Mouse (Mus musculus) liver, postnatal 0 days (tissue): ENCODE measurements at regions not wholly inside any gene's neighbourhood (a gene's known extent, or its start where the extent isn't known, plus 50 kb on each side); places are given as distances from the start of the nearest gene placed in this dataset.

Source experiments
- ATAC-seq: fragments of 200-750 bp; cut with Nextera tagmentation; 2 replicates; pipeline ENCODE4 v1.8.0; 2017; ENCODE audit warnings: mild to moderate bottlenecking, moderate library complexity
- DNase-seq: peaks from one replicate; pipeline ENCODE4 v3.0.0-alpha.2; 2016
- H3K27ac ChIP-seq: fragments of 300-500 bp; sonication (generic); 2 replicates; pipeline ENCODE4 v1.5.1; 2014; ENCODE audit warnings: antibody characterized with exemption, moderate library complexity, mild to moderate bottlenecking, low read depth
- H3K27me3 ChIP-seq: fragments of 300-500 bp; sonication (generic); 2 replicates; pipeline ENCODE4 v1.6.1; 2014; ENCODE audit warnings: low read length, control low read depth, mixed read lengths; ENCODE audit not compliant: insufficient read depth
- H3K36me3 ChIP-seq: fragments of 300-500 bp; sonication (generic); replicated peaks from 2 replicates; pipeline ENCODE4 v1.6.1; 2014; ENCODE audit warnings: mild to moderate bottlenecking, control low read depth, low read length, moderate library complexity, mixed read lengths; ENCODE audit not compliant: insufficient read depth
- H3K4me1 ChIP-seq: fragments of 300-500 bp; sonication (generic); 2 replicates; pipeline ENCODE4 v1.6.1; 2014; ENCODE audit warnings: antibody characterized with exemption, mild to moderate bottlenecking, control low read depth; ENCODE audit not compliant: insufficient read depth
- H3K4me2 ChIP-seq: fragments of 300-500 bp; sonication (generic); 2 replicates; pipeline ENCODE4 v1.6.1; 2014; ENCODE audit warnings: low read depth, mild to moderate bottlenecking, low read length, moderate library complexity, mixed read lengths
- H3K4me3 ChIP-seq: fragments of 300-500 bp; sonication (generic); 2 replicates; pipeline ENCODE4 v1.5.1; 2014; ENCODE audit warnings: low read depth, low read length
- H3K9ac ChIP-seq: fragments of 300-500 bp; sonication (generic); replicated peaks from 2 replicates; pipeline ENCODE4 v1.6.1; 2014; ENCODE audit warnings: mild to moderate bottlenecking, moderate library complexity
- H3K9me3 ChIP-seq: fragments of 300-500 bp; sonication (generic); 2 replicates; pipeline ENCODE4 v1.6.1; 2016; ENCODE audit warnings: mild to moderate bottlenecking, control low read depth, low read length, mixed read lengths
- CTCF ChIP-seq: sonication (generic); IDR thresholded peaks from 2 replicates; pipeline ENCODE4 v1.5.1; 2016; ENCODE audit warnings: antibody characterized with exemption, low read depth
- EP300 ChIP-seq: IDR thresholded peaks from 2 replicates; pipeline ENCODE4 v1.6.1; 2016; ENCODE audit warnings: antibody characterized with exemption, low read depth, mild to moderate bottlenecking
- WGBS: fragments of 180-500 bp; shearing (Covaris S2); extraction: QIAGEN DNeasy Blood & Tissue Kit; methylation state at CpG from one replicate; pipeline ENCODE4 v1.1.7; 2014; ENCODE audit not compliant: insufficient replicate concordance; 5-methylcytosine and 5-hydroxymethylcytosine counted together

DNA sequence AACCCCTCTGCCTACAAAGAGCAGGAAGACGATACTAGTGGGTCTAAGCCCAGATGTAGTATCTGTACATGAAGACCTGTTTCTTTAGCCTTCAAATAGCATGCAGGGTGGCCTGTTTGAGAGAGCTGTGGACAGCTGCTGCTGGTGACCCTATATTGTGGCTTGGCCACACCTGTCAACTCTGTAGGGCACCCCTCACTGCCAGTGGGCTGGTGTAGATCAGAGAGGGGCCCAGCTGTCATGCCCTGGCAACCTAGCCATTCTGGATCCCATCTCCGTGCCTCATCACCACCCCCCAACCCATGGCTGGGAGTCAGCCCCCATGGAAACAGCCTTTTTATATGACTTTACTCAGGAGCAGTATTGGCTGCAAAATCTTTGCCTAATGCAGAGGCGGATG lies 160.2 kb upstream of the Ncam1 start:
- DNase-seq (no peak), ATAC-seq (no peak)
- H3K9me3 ChIP-seq, result no peaks in the 10 kb centered on the region
- no peaks in the 10 kb centered on the region for H3K36me3 ChIP-seq
- TF ChIP-seq CTCF (no peak), EP300 (no peak)
- WGBS, result 73% methylated on average over 3 of the region's 3 CpGs
- H3K4me1 ChIP-seq, result no peaks in the 10 kb centered on the region
- H3K4me3 ChIP-seq, result no peak overlapping the region
- H3K27ac ChIP-seq, result no peak overlapping the region
- no peaks in the 10 kb centered on the region for H3K27me3 ChIP-seq
- H3K4me2 ChIP-seq, result no peak overlapping the region
- no peak overlapping the region for H3K9ac ChIP-seq

GRCm38 (mm10) chr9:49954601-49955000 lies 155.9 kb upstream of the Ncam1 start:
- DNase-seq (no peak), ATAC-seq (no peak)
- Histone ChIP-seq H3K4me2 (no peak overlapping the region), H3K4me1 (no peaks in the 10 kb centered on the region), H3K27me3 (no peaks in the 10 kb centered on the region), H3K36me3 (no peaks in the 10 kb centered on the region), H3K4me3 (no peak overlapping the region), H3K9me3 (no peaks in the 10 kb centered on the region), H3K9ac (no peak overlapping the region), H3K27ac (no peak overlapping the region)
- WGBS, result 36% methylated on average over 3 of the region's 3 CpGs
- TF ChIP-seq EP300, result no peak
- TF ChIP-seq CTCF, result no peak

DNA sequence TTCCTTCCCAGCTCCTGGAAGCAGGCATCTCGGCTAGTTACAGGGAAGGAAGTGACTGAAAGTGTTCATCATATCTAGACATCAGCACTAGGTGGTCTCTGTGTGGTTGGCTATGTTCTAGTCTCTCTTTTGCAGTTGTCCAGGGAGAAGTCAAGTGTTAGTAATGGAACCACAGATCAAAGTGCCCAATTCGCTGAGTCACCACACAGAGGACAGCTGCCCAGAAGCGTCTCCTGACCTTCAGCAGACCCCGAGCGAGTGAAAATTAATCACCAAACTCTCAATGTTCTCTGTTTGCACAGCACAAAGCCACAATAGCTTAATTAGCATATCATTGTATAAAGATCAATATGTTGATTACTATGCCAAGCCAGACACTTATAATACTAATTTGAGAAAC lies 151.6 kb upstream of the Ncam1 start:
- H3K36me3 ChIP-seq, result no peaks in the 10 kb centered on the region
- no peaks in the 10 kb centered on the region for H3K4me1 ChIP-seq
- no peak overlapping the region for H3K4me2 ChIP-seq
- 67% methylated on average over 5 of the region's 5 CpGs for WGBS
- H3K9ac ChIP-seq, result no peak overlapping the region
- DNase-seq, result no peak
- ATAC-seq, result no peak
- H3K4me3 ChIP-seq, result no peak overlapping the region
- no peaks in the 10 kb centered on the region for H3K9me3 ChIP-seq
- H3K27me3 ChIP-seq, result no peaks in the 10 kb centered on the region
- no peak for TF ChIP-seq CTCF
- no peak for TF ChIP-seq EP300
- no peak overlapping the region for H3K27ac ChIP-seq

GRCm38 (mm10) chr9:49948546-49948945 lies 149.8 kb upstream of the Ncam1 start:
- Histone ChIP-seq H3K9ac (no peak overlapping the region), H3K9me3 (no peaks in the 10 kb centered on the region), H3K27me3 (no peaks in the 10 kb centered on the region), H3K4me1 (no peaks in the 10 kb centered on the region), H3K36me3 (no peaks in the 10 kb centered on the region), H3K4me3 (no peak overlapping the region), H3K27ac (no peak overlapping the region), H3K4me2 (no peak overlapping the region)
- ATAC-seq (no peak), DNase-seq (no peak)
- 76% methylated on average over 4 of the region's 4 CpGs for WGBS
- TF ChIP-seq EP300, result no peak
- TF ChIP-seq CTCF, result no peak

DNA sequence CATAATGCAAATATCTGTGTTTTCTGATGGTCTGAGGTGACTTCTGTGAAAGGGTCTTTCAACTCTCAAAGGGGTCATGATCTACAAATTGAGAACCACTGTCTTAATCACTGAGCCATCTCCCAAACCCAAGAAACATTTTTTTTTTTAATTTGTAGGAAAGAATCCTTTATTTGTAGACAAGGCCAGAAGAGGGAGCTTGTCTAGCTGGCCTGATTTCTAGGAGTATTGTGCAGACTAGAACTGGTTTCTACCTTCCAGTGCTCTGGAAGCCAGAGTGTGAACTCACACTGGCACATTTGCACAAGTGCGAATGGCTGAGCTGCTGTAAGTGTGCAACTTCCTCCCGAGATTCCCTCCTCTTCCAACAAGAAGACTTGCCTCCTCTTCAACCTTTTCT lies 148.1 kb upstream of the Ncam1 start:
- ATAC-seq, result no peak
- TF ChIP-seq CTCF (no peak), EP300 (no peak)
- no peak for DNase-seq

GRCm38 (mm10) chr9:49935555-49936376 lies 137.0 kb upstream of the Ncam1 start:
- WGBS, result 30% methylated on average over 9 of the region's 9 CpGs
- DNase-seq (no peak), ATAC-seq (no peak)
- H3K27ac ChIP-seq, result no peak overlapping the region
- no peaks in the 10 kb centered on the region for H3K4me1 ChIP-seq
- H3K4me2 ChIP-seq, result no peak overlapping the region
- no peak overlapping the region for H3K4me3 ChIP-seq
- TF ChIP-seq CTCF (no peak), EP300 (no peak)
- no peaks in the 10 kb centered on the region for H3K9me3 ChIP-seq
- no peaks in the 10 kb centered on the region for H3K36me3 ChIP-seq
- no peak overlapping the region for H3K9ac ChIP-seq
- H3K27me3 ChIP-seq, result no peaks in the 10 kb centered on the region

More for the DNA sequence above, 148.1 kb upstream of the Ncam1 start:
- Histone ChIP-seq H3K4me2 (no peak overlapping the region), H3K27me3 (no peaks in the 10 kb centered on the region), H3K9me3 (no peaks in the 10 kb centered on the region), H3K27ac (no peak overlapping the region), H3K9ac (no peak overlapping the region), H3K4me1 (no peaks in the 10 kb centered on the region), H3K4me3 (no peak overlapping the region), H3K36me3 (no peaks in the 10 kb centered on the region)
- WGBS, result 51% methylated on average over 2 of the region's 2 CpGs
